Mouse (Mus musculus) limb, embryonic 15.5 days (tissue): Measurements from ENCODE around the gene Tbc1d2b. TPM values are rescaled to one million over a fixed set of nuclear protein-coding genes. Genes with fewer than 3 reads are reported as not detected.

Experiments
- ATAC-seq: fragments of 200-750 bp; cut with Nextera tagmentation; 2 replicates; pipeline ENCODE4 v1.8.0; 2017; ENCODE audit warnings: low read depth, moderate TSS enrichment; ENCODE audit not compliant: insufficient number of reproducible peaks, low FRiP score, low TSS enrichment
- H3K27ac ChIP-seq: fragments of 300-500 bp; sonication (generic); 2 replicates; pipeline ENCODE4 v1.5.1; 2015; ENCODE audit warnings: moderate library complexity, mild to moderate bottlenecking, inconsistent platforms
- H3K27me3 ChIP-seq: fragments of 300-500 bp; sonication (generic); 2 replicates; pipeline ENCODE4 v1.6.1; 2015; ENCODE audit warnings: inconsistent platforms
- H3K36me3 ChIP-seq: fragments of 300-500 bp; sonication (generic); 2 replicates; pipeline ENCODE4 v1.6.1; 2015; ENCODE audit warnings: inconsistent platforms
- H3K4me1 ChIP-seq: fragments of 300-500 bp; sonication (generic); 2 replicates; pipeline ENCODE4 v1.6.1; 2015; ENCODE audit warnings: inconsistent platforms
- H3K4me2 ChIP-seq: fragments of 300-500 bp; sonication (generic); 2 replicates; pipeline ENCODE4 v1.6.1; 2015; ENCODE audit warnings: mild to moderate bottlenecking, inconsistent platforms
- H3K4me3 ChIP-seq: fragments of 300-500 bp; sonication (generic); 2 replicates; pipeline ENCODE4 v1.5.1; 2015; ENCODE audit warnings: mild to moderate bottlenecking, inconsistent platforms
- H3K9ac ChIP-seq: fragments of 300-500 bp; sonication (generic); 2 replicates; pipeline ENCODE4 v1.6.1; 2015; ENCODE audit warnings: inconsistent platforms
- H3K9me3 ChIP-seq: fragments of 300-500 bp; sonication (generic); 2 replicates; pipeline ENCODE4 v1.6.1; 2016; ENCODE audit warnings: inconsistent platforms
- WGBS: fragments of 180-500 bp; shearing (Covaris S2); methylation state at CpG from one replicate; pipeline ENCODE4 v1.1.7; 2015; 5-methylcytosine and 5-hydroxymethylcytosine counted together
- polyA plus RNA-seq: library from polyadenylated mRNA; unstranded; fragments of >200 nt; fragmentation: Nextera tagmentation; extraction: Ambion mirVana; gene quantifications from 2 replicates; pipeline ENCODE4 v1.2.1, GENCODE M21; 2015

Tbc1d2b gene
- polyA plus RNA-seq, 1 experiment from 2014 or later, result 16.3 TPM

DNA sequence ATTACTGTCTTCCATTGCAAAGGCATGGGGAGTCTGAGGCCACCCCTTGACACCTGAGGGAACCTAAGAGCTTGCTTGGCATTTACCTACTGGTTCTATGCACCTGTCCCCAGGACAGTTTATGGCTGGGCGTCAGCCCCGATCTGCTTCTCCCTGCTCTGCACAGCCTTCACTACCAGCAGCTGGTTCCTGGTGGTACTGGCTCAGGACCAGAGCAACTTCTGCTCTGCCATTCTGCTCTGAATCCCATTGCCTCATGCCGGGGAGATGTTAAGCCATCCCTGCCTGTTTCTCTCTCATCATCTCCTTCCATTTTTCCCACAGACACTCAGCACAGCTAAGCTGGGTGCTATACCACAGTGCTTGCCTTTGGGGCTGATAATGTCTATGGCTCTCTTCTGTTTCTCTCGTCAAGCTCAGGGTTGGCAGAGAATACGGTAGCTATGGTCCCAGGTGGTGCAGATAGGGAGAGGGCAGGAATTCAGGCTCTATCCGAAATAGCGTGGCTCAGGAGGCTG is 72.7 kb downstream of the Tbc1d2b start:
- no peak overlapping the region for H3K4me2 ChIP-seq
- no peaks in the 10 kb centered on the region for H3K27me3 ChIP-seq
- WGBS, result 82% methylated on average over 7 of the region's 7 CpGs
- peaks cover 5% of the 10 kb centered on the region; the same call in 1 of the 2 replicates for H3K4me1 ChIP-seq
- H3K36me3 ChIP-seq, result peaks cover 56% of the 10 kb centered on the region
- no peak for ATAC-seq
- no peak overlapping the region for H3K27ac ChIP-seq
- no peaks in the 10 kb centered on the region for H3K9me3 ChIP-seq
- no peak overlapping the region for H3K4me3 ChIP-seq
- no peak overlapping the region for H3K9ac ChIP-seq

DNA sequence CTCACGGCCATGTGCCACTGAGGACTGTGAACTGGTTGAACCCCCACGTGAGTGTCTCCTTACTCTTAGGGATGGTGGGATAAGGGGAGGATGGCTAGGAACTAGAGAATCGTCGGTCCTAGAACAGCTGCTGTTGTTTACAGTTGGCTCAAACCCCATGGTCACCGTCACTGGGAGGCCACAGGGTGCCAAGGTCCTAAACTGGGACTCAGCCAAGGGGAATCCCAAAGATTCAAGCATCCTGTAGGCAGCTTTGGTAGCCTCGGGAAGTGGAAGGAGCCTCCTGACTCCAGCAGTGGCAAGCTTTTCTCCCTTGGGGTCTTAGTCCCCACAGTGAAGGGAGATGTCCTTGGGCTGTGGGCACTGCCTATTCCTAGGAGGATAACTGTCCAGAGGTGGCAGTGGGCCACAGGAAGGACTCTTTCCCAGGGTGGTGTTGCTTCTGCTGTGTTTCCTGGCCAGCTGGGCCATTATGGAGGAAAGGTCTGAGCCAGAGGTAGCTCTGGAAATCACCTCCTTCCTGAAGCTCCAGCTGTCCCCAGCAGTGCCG is 73.4 kb downstream of the Tbc1d2b start:
- H3K4me2 ChIP-seq, result no peak overlapping the region
- no peak overlapping the region for H3K27ac ChIP-seq
- H3K9me3 ChIP-seq, result no peaks in the 10 kb centered on the region
- no peaks in the 10 kb centered on the region for H3K27me3 ChIP-seq
- no peak overlapping the region for H3K4me3 ChIP-seq
- H3K4me1 ChIP-seq, result peaks cover 5% of the 10 kb centered on the region; the same call in 1 of the 2 replicates
- ATAC-seq, result no peak
- peaks cover 57% of the 10 kb centered on the region for H3K36me3 ChIP-seq
- no peak overlapping the region for H3K9ac ChIP-seq
- WGBS, result 76% methylated on average over 7 of the region's 7 CpGs

DNA sequence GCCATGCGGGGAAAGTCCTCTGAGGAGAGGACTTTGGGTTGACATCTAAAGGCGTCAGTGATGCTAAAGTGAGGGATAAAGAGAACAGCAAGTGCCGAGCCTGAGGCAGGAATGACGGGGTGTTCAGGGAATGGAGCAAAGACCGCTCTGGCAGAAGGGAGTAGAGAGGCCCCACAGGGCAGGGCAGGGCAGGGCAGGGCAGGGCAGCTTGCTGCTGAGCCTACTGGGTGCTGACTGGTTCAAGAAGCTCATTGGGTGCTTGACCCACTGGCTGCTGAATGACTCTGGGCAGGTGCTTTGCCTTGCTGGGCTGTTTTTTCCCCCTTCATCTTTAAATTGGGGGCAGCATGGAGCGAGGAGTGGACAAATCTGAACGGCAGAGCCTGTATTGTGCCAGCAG is 74.3 kb downstream of the Tbc1d2b start:
- H3K4me2 ChIP-seq, result no peak overlapping the region
- no peak overlapping the region for H3K9ac ChIP-seq
- WGBS, result 80% methylated on average over 7 of the region's 7 CpGs
- H3K36me3 ChIP-seq, result peaks cover 62% of the 10 kb centered on the region
- ATAC-seq, result no peak
- no peak overlapping the region for H3K27ac ChIP-seq
- H3K27me3 ChIP-seq, result no peaks in the 10 kb centered on the region
- H3K9me3 ChIP-seq, result no peaks in the 10 kb centered on the region
- H3K4me1 ChIP-seq, result peaks cover 5% of the 10 kb centered on the region; the same call in 1 of the 2 replicates
- H3K4me3 ChIP-seq, result no peak overlapping the region

DNA sequence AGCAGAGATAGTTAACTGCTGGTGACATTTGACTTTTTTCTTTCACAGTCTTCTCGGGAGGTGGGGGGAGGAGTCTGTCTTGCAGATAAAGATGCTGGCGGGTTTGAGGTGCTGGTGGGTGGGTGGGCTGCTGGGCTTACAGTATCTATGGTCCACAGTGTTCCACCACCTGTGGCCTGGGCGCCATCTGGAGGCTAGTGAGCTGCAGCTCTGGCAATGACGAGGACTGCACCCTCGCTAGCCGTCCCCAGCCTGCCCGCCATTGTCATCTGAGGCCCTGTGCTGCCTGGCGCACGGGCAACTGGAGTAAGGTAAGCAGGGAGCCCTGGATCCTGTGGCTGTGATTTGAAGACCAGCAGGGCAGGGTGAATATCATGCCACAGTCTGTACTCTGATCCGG is 75.6 kb downstream of the Tbc1d2b start:
- ATAC-seq, result no peak

DNA sequence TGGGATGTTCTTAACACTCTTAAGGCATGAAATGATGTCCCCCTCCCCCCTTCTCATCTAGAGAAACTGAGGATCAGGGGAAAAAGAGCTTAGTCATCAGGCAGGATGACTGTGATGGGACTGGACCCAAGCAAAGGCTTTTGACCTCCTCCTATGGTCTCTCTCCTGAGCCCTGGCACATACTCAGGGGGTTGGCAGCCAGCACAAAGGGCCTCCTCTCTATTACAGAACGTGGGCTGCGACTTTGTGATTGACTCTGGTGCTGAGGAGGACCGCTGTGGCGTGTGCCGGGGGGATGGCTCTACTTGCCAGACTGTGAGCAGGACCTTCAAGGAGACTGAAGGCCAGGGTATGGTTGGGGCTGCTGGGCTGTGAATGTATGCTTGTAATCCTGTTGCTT is 81.2 kb downstream of the Tbc1d2b start:
- H3K9ac ChIP-seq, result no peak overlapping the region
- no peak overlapping the region for H3K4me3 ChIP-seq
- H3K27me3 ChIP-seq, result no peaks in the 10 kb centered on the region
- no peak overlapping the region for H3K4me2 ChIP-seq
- no peaks in the 10 kb centered on the region for H3K9me3 ChIP-seq
- ATAC-seq, result no peak
- no peaks in the 10 kb centered on the region for H3K4me1 ChIP-seq
- 82% methylated on average over 5 of the region's 5 CpGs for WGBS
- H3K27ac ChIP-seq, result no peak overlapping the region
- H3K36me3 ChIP-seq, result peaks cover 48% of the 10 kb centered on the region

More for the DNA sequence above, 75.6 kb downstream of the Tbc1d2b start:
- WGBS, result 77% methylated on average over 10 of the region's 10 CpGs
- Histone ChIP-seq H3K36me3 (peaks cover 52% of the 10 kb centered on the region), H3K27ac (no peak overlapping the region), H3K4me3 (no peak overlapping the region), H3K4me2 (no peak overlapping the region), H3K9me3 (no peaks in the 10 kb centered on the region), H3K4me1 (peaks cover 5% of the 10 kb centered on the region; the same call in 1 of the 2 replicates), H3K27me3 (no peaks in the 10 kb centered on the region), H3K9ac (no peak overlapping the region)

DNA sequence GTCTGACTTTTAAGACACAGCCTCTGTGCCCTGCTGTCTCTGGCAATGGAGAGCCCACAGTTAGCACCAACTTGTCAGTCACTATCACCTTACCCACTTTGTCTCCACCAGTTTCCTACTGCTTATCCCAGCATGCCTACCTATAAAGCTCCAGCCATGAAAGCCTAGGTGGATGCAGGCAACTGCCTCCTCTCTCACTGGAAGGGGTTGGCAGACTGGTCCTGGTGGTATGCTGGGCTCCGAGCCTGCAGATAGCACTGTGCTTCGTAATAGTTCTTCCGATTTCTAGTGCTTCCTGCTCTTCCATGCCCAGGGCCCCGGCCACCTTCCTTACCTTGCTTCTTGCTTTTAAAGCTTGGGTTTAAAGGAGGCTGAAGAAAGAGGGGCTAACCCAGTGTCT is 81.7 kb downstream of the Tbc1d2b start:
- 90% methylated on average over 4 of the region's 4 CpGs for WGBS
- no peaks in the 10 kb centered on the region for H3K4me1 ChIP-seq
- H3K27me3 ChIP-seq, result no peaks in the 10 kb centered on the region
- no peak for ATAC-seq
- H3K4me2 ChIP-seq, result no peak overlapping the region
- H3K27ac ChIP-seq, result no peak overlapping the region
- H3K4me3 ChIP-seq, result no peak overlapping the region
- H3K9me3 ChIP-seq, result no peaks in the 10 kb centered on the region
- H3K9ac ChIP-seq, result no peak overlapping the region
- peaks cover 43% of the 10 kb centered on the region for H3K36me3 ChIP-seq

DNA sequence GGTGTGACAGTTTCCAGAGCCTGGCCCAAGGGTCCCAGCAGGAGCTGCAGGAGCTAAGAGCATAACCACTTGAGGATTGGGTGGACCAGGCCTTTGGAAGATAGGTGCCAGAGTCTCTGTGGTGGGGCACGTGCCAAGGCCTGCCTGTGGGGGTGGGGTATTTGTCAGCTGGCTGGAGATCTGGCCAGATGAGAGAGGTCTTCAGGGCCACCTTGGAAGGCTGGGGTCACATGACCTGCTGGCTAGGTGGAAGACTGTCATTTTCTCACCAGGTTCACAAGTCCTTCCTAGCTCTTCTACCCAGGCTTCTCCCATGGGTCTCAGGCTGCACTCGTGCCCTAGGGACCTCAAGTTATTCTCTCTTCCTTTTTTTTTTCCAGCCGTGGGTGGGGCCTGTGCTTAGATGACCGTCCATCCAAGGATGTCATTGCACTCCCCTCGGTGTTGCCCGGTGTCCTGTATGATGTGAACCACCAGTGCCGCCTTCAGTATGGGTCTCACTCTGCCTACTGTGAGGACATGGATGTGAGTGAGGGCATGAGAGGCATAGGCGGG is 85.2 kb downstream of the Tbc1d2b start:
- no peak overlapping the region for H3K9ac ChIP-seq
- no peaks in the 10 kb centered on the region for H3K9me3 ChIP-seq
- H3K36me3 ChIP-seq, result peaks cover 21% of the 10 kb centered on the region
- no peaks in the 10 kb centered on the region for H3K27me3 ChIP-seq
- H3K4me2 ChIP-seq, result no peak overlapping the region
- WGBS, result 86% methylated on average over 8 of the region's 8 CpGs
- 0 out of 2 replicates have a peak, but pooled peaks cover 4% of the 10 kb centered on the region for H3K4me1 ChIP-seq
- ATAC-seq, result no peak
- H3K4me3 ChIP-seq, result no peak overlapping the region
- no peak overlapping the region for H3K27ac ChIP-seq

DNA sequence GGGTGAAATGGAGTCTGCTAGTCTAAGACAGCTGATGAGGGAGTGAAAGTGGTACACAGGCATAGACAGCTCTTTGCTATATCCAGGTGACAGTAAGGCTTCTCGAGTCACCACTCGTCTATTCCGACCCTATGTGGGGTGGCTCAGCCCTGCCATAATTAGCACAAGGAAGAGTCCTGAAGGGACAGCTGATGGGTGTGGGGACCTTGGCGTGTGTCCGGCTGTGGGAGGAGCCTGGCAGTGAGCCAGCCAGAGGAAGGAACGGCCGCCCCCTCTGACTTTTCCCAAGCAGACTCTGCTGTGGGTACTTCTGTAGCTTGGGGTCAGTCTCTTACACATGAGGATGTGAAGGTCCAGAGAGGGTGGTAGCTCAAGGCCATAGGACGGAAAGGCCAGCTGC is 86.5 kb downstream of the Tbc1d2b start:
- no peak overlapping the region for H3K4me2 ChIP-seq
- H3K4me3 ChIP-seq, result no peak overlapping the region
- 0 out of 2 replicates have a peak, but pooled peaks cover 4% of the 10 kb centered on the region for H3K4me1 ChIP-seq
- ATAC-seq, result peak; percentile 48
- H3K36me3 ChIP-seq, result peaks cover 26% of the 10 kb centered on the region
- H3K27ac ChIP-seq, result 0 out of 2 replicates have a peak overlapping the region, but pooled peaks have one; percentile 22
- H3K9me3 ChIP-seq, result no peaks in the 10 kb centered on the region
- H3K27me3 ChIP-seq, result no peaks in the 10 kb centered on the region
- no peak overlapping the region for H3K9ac ChIP-seq
- WGBS, result 61% methylated on average over 8 of the region's 8 CpGs

DNA sequence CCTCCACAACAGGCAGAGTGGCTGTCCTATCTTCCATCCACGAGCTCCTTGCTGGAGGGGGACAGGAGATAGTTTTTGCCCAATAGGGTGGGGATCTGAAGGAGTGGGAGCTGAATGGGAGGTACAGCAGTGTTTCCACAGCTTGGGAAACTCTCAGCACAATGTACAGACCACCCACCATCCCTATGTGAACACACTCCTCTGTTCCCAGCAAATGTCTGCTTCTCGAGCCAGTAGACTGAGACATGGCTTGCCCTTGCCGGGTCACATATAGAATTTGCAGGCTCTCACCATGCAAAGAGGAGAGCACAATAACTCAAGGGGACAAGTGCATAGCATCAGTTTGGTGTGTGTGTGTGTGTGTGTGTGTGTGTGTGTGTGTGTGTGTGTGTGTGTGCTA is 87.1 kb downstream of the Tbc1d2b start:
- ATAC-seq, result no peak
- WGBS, result 74% methylated on average over 3 of the region's 3 CpGs
- Histone ChIP-seq H3K4me3 (no peak overlapping the region), H3K4me1 (0 out of 2 replicates have a peak, but pooled peaks cover 4% of the 10 kb centered on the region), H3K4me2 (no peak overlapping the region), H3K9me3 (no peaks in the 10 kb centered on the region), H3K27ac (0 out of 2 replicates have a peak overlapping the region, but pooled peaks have one; percentile 22), H3K9ac (no peak overlapping the region), H3K27me3 (no peaks in the 10 kb centered on the region), H3K36me3 (peaks cover 22% of the 10 kb centered on the region)

DNA sequence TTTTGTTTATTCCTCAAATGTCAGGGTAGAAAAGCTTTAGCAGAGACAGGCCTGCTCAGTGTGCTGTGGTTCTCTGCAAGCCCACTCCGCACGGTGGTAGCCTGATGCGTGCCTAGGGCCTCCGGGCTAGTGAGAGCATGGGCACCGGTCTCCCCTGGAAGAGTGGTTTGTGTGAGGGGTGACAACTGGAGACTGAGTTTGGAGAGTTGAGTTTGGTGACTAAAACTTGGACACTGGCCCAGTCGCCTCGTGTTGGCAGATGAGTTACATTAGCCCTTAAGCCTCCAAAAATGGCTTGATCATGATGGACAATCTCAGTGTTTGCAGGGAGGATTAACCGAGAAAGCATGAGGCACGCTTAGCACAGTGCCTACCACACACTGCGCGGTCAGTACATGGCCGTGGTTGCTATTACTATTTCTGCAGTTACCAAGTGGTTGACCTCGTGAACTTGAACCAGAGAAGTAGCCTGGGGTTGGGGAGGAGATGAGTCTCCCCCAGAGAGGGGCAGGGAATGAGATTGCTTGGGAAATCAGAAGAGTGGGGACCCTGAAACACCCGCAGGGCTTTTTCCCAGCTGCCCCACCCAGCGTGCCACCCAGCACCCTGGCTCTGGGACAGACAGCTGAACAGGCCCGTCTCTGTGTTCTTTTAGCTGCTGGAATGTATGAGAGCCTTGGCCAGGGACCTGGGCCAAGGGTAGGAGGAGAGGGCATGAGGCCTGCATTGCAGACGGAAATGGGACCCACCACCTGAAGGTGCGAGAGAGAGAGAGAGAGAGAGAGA is 87.8 kb downstream of the Tbc1d2b start:
- no peak overlapping the region for H3K4me3 ChIP-seq
- no peaks in the 10 kb centered on the region for H3K9me3 ChIP-seq
- no peaks in the 10 kb centered on the region for H3K27me3 ChIP-seq
- H3K4me2 ChIP-seq, result no peak overlapping the region
- ATAC-seq, result no peak
- H3K4me1 ChIP-seq, result 0 out of 2 replicates have a peak, but pooled peaks cover 4% of the 10 kb centered on the region
- WGBS, result 77% methylated on average over 18 of the region's 18 CpGs
- H3K36me3 ChIP-seq, result peaks cover 26% of the 10 kb centered on the region
- no peak overlapping the region for H3K9ac ChIP-seq
- peak overlapping the region; percentile 22; the same call in 1 of the 2 replicates for H3K27ac ChIP-seq

DNA sequence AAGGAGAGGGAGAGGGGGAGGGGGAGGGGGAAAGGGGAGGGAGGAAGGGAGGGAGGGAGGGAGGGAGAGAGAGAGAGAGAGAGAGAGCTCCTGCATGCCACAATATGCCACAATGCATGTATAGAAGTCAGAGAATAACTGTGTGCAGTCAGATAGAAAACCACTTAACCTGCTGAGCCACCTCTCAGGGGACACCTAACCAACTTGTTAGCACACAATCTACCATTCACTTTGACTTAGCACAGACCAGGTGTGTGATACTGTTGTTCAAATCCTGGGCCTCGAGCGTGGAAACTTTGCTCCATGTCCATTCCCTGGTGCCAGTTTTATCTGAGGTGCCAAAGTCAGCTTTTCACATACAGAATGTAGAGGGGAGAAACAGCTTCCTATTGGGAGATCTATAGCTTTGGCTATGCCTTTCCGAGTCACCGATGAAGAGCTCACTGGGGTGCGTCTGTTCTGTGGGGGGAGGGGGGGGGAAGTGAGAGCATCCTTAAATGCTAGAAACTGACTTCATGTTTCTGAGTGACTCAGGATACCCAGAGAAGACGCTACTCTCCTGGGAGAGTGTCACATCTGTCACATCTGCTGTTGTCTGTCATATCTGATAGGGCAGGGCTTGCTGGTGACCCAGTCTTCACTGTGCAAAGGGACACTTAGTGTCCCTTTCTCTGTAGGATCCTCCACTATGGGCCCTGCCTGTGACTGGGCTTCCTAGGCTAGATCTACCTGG is 88.8 kb downstream of the Tbc1d2b start:
- H3K4me3 ChIP-seq, result no peak overlapping the region
- ATAC-seq, result no peak
- H3K36me3 ChIP-seq, result peaks cover 26% of the 10 kb centered on the region

More for the DNA sequence above, 88.8 kb downstream of the Tbc1d2b start:
- peak overlapping the region; percentile 22; the same call in 1 of the 2 replicates for H3K27ac ChIP-seq
- 0 out of 2 replicates have a peak, but pooled peaks cover 4% of the 10 kb centered on the region for H3K4me1 ChIP-seq
- no peak overlapping the region for H3K9ac ChIP-seq
- H3K9me3 ChIP-seq, result no peaks in the 10 kb centered on the region
- no peak overlapping the region for H3K4me2 ChIP-seq
- no peaks in the 10 kb centered on the region for H3K27me3 ChIP-seq
- 75% methylated on average over 6 of the region's 6 CpGs for WGBS
